ENCODE assay signal across 15 mouse cellular contexts in the genomic region with DNA sequence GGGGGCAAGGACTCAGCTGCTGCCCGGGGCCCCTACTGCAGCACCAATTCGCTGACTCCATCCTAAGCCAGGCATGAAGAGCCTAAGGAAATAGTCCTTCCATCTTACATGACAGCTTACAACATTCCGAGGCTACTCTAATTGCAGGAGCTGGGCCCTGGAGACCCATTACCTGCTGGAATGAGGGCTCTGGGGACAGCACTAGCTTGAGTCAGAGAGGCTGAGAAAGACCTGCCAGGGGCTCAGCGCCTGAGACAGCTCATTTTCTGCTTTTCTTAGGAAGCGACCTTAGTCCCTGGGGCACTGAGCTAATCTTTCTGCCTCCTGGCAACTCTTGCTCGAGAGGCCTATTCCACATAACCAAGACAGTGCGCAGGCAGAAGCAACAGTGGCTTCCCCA. TPM values are rescaled to one million over a fixed set of nuclear protein-coding genes. Genes with fewer than 3 reads are reported as not detected.
DNase-seq lines count a peak whose midpoint lies in the region; ATAC-seq lines count a peak whose summit lies in the region.
"Had no signal": no experiment of that assay in that cellular context is flagged by ENCODE, and none has a peak within 500 bp of the region (broad histone marks: within the 10 kb centered on the region; RNA-seq: fewer than 3 reads in every experiment).

No protein-coding gene starts in this region.

- WGBS in midbrain, embryonic 13.5 days = 44% methylated on average over 7 of the region's 7 CpGs
- 46% methylated on average over 7 of the region's 7 CpGs for WGBS in midbrain, embryonic 10.5 days
- WGBS in embryonic facial prominence, embryonic 14.5 days = 33% methylated on average over 7 of the region's 7 CpGs
- 35% methylated on average over 7 of the region's 7 CpGs for WGBS in hindbrain, embryonic 16.5 days

- no peaks in the 10 kb centered on the region for H3K27me3 ChIP-seq in midbrain, embryonic 13.5 days
- H3K27me3 ChIP-seq in midbrain, embryonic 10.5 days (ENCODE audit: low read depth, poor library complexity, severe bottlenecking) = no peaks in the 10 kb centered on the region
- no peaks in the 10 kb centered on the region for H3K27me3 ChIP-seq in embryonic facial prominence, embryonic 14.5 days (replicated peaks; ENCODE audit: control insufficient read depth, insufficient read depth, low read length)
- H3K27me3 ChIP-seq in hindbrain, embryonic 16.5 days (replicated peaks; ENCODE audit: control insufficient read depth, insufficient read depth, low read length) = no peaks in the 10 kb centered on the region
- H3K27me3 ChIP-seq: lung, embryonic 15.5 days had no signal

- no peak overlapping the region for H3K4me3 ChIP-seq in midbrain, embryonic 13.5 days (replicated peaks)
- H3K4me3 ChIP-seq in midbrain, embryonic 10.5 days = no peak overlapping the region
- H3K4me3 ChIP-seq in embryonic facial prominence, embryonic 14.5 days (ENCODE audit: low read depth, low read length) = no peak overlapping the region
- no peak overlapping the region for H3K4me3 ChIP-seq in hindbrain, embryonic 16.5 days (ENCODE audit: low read length)
- H3K4me3 ChIP-seq: heart, adult 2 months; lung, embryonic 15.5 days; megakaryocyte, embryonic 14.5 days had no signal

- no peak for DNase-seq in midbrain, embryonic 10.5 days (ENCODE audit: low spot score)
- peak; percentile 57 for DNase-seq in embryonic facial prominence, embryonic 14.5 days (ENCODE audit: low spot score)
- DNase-seq in skeletal muscle tissue, adult 2 months (ENCODE audit: low read depth, low spot score) = peak; percentile 34
- no peak for DNase-seq in retina, postnatal 1 day
- DNase-seq in right cerebral cortex, postnatal 36 days (ENCODE audit: low spot score in 2 of 2) = no peak
- DNase-seq: heart, adult 2 months; kidney, adult 9 months; thymus, adult 18-20 months had no signal

- H3K9me3 ChIP-seq in midbrain, embryonic 13.5 days = no peaks in the 10 kb centered on the region
- H3K9me3 ChIP-seq in midbrain, embryonic 10.5 days (replicated peaks) = no peaks in the 10 kb centered on the region
- no peaks in the 10 kb centered on the region for H3K9me3 ChIP-seq in embryonic facial prominence, embryonic 14.5 days (ENCODE audit: control insufficient read depth, low read length)
- no peaks in the 10 kb centered on the region for H3K9me3 ChIP-seq in hindbrain, embryonic 16.5 days (ENCODE audit: control insufficient read depth, low read length)
- H3K9me3 ChIP-seq: lung, embryonic 15.5 days had no signal

- H3K36me3 ChIP-seq in midbrain, embryonic 13.5 days = no peaks in the 10 kb centered on the region
- H3K36me3 ChIP-seq in midbrain, embryonic 10.5 days = peaks cover 9% of the 10 kb centered on the region
- H3K36me3 ChIP-seq in embryonic facial prominence, embryonic 14.5 days (ENCODE audit: control insufficient read depth, insufficient read depth, low read length) = peaks cover 6% of the 10 kb centered on the region; the same call in 1 of the 2 replicates
- no peaks in the 10 kb centered on the region for H3K36me3 ChIP-seq in hindbrain, embryonic 16.5 days (ENCODE audit: control insufficient read depth, insufficient read depth, low read length)

- H3K9ac ChIP-seq in midbrain, embryonic 13.5 days (replicated peaks) = no peak overlapping the region
- no peak overlapping the region for H3K9ac ChIP-seq in embryonic facial prominence, embryonic 14.5 days (ENCODE audit: low read depth, low read length)
- H3K9ac ChIP-seq in hindbrain, embryonic 16.5 days (ENCODE audit: low read depth, low read length) = no peak overlapping the region
- H3K9ac ChIP-seq: lung, embryonic 15.5 days had no signal

- H3K27ac ChIP-seq in midbrain, embryonic 13.5 days = no peak overlapping the region
- H3K27ac ChIP-seq in midbrain, embryonic 10.5 days (replicated peaks) = no peak overlapping the region
- H3K27ac ChIP-seq in embryonic facial prominence, embryonic 14.5 days (replicated peaks; ENCODE audit: low read depth, low read length) = no peak overlapping the region
- H3K27ac ChIP-seq in hindbrain, embryonic 16.5 days (ENCODE audit: low read depth, low read length) = no peak overlapping the region
- H3K27ac ChIP-seq: heart, adult 2 months; lung, embryonic 15.5 days had no signal

- ATAC-seq in midbrain, embryonic 13.5 days = peak; percentile 51
- ATAC-seq in embryonic facial prominence, embryonic 14.5 days (ENCODE audit: low read depth) = peak; percentile 39; the same call in 1 of the 2 replicates
- 0 out of 2 replicates have a peak, but pooled peaks have one; percentile 34 for ATAC-seq in hindbrain, embryonic 16.5 days

- no peak overlapping the region for H3K4me2 ChIP-seq in midbrain, embryonic 13.5 days (replicated peaks)
- H3K4me2 ChIP-seq in embryonic facial prominence, embryonic 14.5 days (ENCODE audit: low read depth, low read length) = no peak overlapping the region
- H3K4me2 ChIP-seq in hindbrain, embryonic 16.5 days (ENCODE audit: low read length) = no peak overlapping the region
- H3K4me2 ChIP-seq: liver, embryonic 11.5 days; lung, embryonic 15.5 days had no signal

- H3K4me1 ChIP-seq in midbrain, embryonic 13.5 days (replicated peaks) = peaks cover 23% of the 10 kb centered on the region
- H3K4me1 ChIP-seq in midbrain, embryonic 10.5 days = peaks cover 37% of the 10 kb centered on the region
- H3K4me1 ChIP-seq in embryonic facial prominence, embryonic 14.5 days (ENCODE audit: control insufficient read depth, insufficient read depth, low read length) = 0 out of 2 replicates have a peak, but pooled peaks cover 5% of the 10 kb centered on the region
- H3K4me1 ChIP-seq in hindbrain, embryonic 16.5 days (ENCODE audit: control insufficient read depth, insufficient read depth, low read depth, low read length) = peaks cover 5% of the 10 kb centered on the region
- H3K4me1 ChIP-seq: lung, embryonic 15.5 days; megakaryocyte, embryonic 14.5 days had no signal

RNA-seq across cellular contexts. Expression of a gene that starts 31.3 kb away (rescaled TPM):
- polyA plus RNA-seq in midbrain, embryonic 13.5 days (2015; fragmentation: Nextera tagmentation; extraction: Ambion mirVana) = not detected in 2 replicates
- not detected in 2 replicates for polyA plus RNA-seq in midbrain, embryonic 10.5 days (2016; fragmentation: Nextera tagmentation; extraction: Ambion mirVana)
- 0.14 TPM in 1 of 2 replicates, not detected in the other for polyA plus RNA-seq in embryonic facial prominence, embryonic 14.5 days (2014; fragmentation: Nextera tagmentation; extraction: Ambion mirVana)
- 0.07 TPM in 1 of 2 replicates, not detected in the other for polyA plus RNA-seq in hindbrain, embryonic 16.5 days (2015; fragmentation: Nextera tagmentation; extraction: Ambion mirVana)
- polyA plus RNA-seq: cortical plate, adult 2 months; lung, embryonic 15.5 days; neural tube, embryonic 14.5 days had no signal

RNA-seq across cellular contexts. Expression of a gene that starts 54.4 kb away (rescaled TPM):
- 17.5 and 21.1 TPM in 2 replicates for polyA plus RNA-seq in midbrain, embryonic 13.5 days (2015; fragmentation: Nextera tagmentation; extraction: Ambion mirVana)
- 35.8 and 36.1 TPM in 2 replicates for polyA plus RNA-seq in midbrain, embryonic 10.5 days (2016; fragmentation: Nextera tagmentation; extraction: Ambion mirVana)
- 20.7 and 21.1 TPM in 2 replicates for polyA plus RNA-seq in embryonic facial prominence, embryonic 14.5 days (2014; fragmentation: Nextera tagmentation; extraction: Ambion mirVana)
- 26.9 and 30.6 TPM in 2 replicates for polyA plus RNA-seq in hindbrain, embryonic 16.5 days (2015; fragmentation: Nextera tagmentation; extraction: Ambion mirVana)

RNA-seq across cellular contexts. Expression of a gene that starts 55.7 kb away (rescaled TPM):
- 0.24 and 0.28 TPM in 2 replicates for polyA plus RNA-seq in midbrain, embryonic 13.5 days (2015; fragmentation: Nextera tagmentation; extraction: Ambion mirVana)
- polyA plus RNA-seq in midbrain, embryonic 10.5 days (2016; fragmentation: Nextera tagmentation; extraction: Ambion mirVana) = 0.33 and 0.34 TPM in 2 replicates
- polyA plus RNA-seq in embryonic facial prominence, embryonic 14.5 days (2014; fragmentation: Nextera tagmentation; extraction: Ambion mirVana) = 7.2 and 7.3 TPM in 2 replicates
- polyA plus RNA-seq in hindbrain, embryonic 16.5 days (2015; fragmentation: Nextera tagmentation; extraction: Ambion mirVana) = 0.29 and 0.55 TPM in 2 replicates

Comparison
In these comparisons a context has a peak if more than half of its experiments do, and no peak if none do; other contexts are left out.
1. DNase-seq: peak in embryonic facial prominence, embryonic 14.5 days (single experiment) and skeletal muscle tissue, adult 2 months (single experiment); none in midbrain, embryonic 10.5 days (single experiment), retina, postnatal 1 day (single experiment) and right cerebral cortex, postnatal 36 days (0 of 2).
2. Peak in every context shown above with its lines, with median percentiles within 50 percentile points of each other: ATAC-seq.